Mouse (Mus musculus): ENCODE data around the gene Trnp1.
"Not testable (repeated sequence)": the region's sequence is repeated elsewhere in the genome, so short reads cannot be mapped to it uniquely, and the experiment has no call there.

DNA sequence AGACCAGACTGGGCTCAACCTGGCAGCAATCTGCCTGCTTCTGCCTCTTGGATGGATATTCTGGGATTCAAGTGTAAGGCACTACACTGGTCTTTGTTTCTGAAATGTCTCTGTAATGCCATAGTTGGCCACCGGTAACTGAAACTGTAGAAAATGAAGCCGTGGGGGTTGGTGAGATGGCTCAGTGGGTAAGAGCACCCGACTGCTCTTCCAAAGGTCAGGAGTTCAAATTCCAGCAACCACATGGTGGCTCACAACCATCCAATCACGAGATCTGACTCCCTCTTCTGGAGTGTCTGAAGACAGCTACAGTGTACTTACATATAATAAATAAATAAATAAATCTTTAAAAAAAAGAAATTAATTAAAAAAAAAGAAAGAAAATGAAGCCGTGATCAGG is 14.2 kb upstream of the Trnp1 start:
- not testable (repeated sequence) for TF ChIP-seq POLR2A (IDR thresholded peaks at IDR 0.05; ENCODE audit: insufficient read depth, low read length); CTCF (IDR thresholded peaks at IDR 0.05; ENCODE audit: low read depth, low read length)
